Mouse (Mus musculus) T-helper 17 cell (primary cell): ENCODE data around the gene Atg16l2.

ENCODE experiments used
- in situ Hi-C, 2 experiments: fragments of 300-600 bp; cut with MboI, MseI; formaldehyde crosslinking; loops; 1 replicate in 1 of 2; 2 replicates in 1 of 2; pipeline ENCODE4 v1.15.1; 2025; ENCODE audit warnings: high pct_unique_total_duplicates in 2 of 2

The Atg16l2 gene

DNA sequence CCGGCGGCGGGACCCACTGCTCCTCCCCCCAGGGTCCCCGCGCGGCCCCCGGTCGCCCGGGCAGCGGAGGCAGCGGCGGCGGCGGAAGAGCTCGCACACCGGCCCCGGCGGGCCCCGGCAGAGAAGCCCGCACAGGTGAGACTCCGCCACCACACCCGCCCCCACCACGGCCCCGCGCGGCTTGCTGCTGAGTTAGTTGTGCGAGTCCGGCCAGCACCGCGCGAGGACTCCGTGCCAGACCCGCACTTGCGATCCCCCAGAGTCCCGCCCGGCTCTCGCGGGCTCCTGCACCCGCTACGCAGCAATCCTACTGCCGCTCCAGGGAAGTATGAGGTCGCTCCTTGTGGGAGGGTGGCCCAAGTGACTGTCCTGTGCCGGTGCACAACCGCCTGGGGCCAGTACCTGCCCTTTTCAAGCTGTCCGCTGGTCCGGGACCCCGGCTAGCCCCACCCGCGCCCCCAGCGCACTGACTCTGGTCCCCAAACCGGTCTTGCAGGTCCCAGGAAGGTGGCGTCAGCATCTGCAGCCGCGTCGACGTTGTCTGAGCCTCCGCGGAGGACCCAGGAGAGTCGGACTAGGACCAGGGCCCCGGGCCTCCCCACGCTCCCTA lies 19.3 kb upstream of the Atg16l2 start:
- in situ Hi-C loops = no loop called here

DNA sequence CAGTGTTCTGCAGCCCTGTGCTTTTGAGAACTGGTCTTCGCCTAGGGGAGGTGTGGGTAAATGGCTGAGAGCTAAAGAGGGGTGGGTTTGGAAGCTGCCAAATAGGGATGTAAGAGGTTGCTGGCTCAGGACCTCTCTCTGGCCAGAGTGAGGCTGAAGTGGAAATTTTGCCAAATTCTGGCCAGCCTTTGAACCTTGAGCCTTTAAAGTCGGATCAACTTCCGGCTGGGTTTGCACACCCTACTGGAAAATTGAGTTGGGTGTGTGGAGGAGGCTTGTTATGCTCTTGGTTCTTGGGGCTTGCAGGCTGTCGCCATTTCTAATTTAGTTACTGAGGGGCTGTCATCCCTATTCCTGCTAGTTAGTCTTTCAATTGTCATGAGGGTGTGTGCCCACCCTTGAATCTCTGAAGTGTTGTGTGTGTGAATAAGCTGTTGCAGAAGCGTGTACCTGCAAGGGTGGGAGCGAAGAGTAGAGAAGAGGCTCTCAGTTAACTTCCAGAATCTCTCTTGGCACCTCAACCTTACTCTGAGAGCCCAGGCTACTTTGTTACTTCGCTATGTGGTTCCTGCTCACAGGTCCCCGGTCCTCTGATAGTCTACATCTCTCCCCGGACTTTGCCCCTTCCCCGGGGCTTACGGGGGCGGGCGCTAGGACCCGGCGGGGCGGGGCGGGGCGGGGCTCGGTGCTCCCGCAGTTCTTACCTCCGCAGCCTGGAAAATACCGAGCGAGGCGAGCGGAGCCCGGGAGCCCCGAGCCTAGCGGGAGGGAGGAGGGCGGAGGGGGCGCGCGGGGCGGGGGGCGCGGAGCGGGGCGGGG lies 18.6 kb upstream of the Atg16l2 start:
- in situ Hi-C loops = no loop called here

DNA sequence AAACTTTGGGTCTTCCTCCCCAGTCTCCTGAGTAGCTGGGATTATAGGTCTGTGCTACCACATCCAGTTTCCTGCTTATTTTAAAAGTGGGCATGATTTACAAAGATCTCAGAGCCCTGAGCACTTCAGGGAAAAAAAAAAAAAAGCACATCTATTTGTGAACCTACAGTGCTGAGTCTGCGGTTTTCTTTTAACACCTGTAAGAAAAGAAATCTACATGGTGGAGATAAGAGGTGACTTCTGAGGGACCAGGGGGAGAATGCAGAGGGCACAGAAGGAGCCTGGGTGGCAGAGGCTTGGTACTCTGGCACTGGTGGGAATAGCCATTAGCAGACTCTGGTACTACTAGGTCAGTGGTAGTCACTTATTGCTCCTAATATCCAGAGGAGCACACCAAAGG lies 17.7 kb upstream of the Atg16l2 start:
- in situ Hi-C loops = loop anchor here (5.0 kb wide), 2 partner anchors 43 to 53 kb away; no protein-coding TSS in a partner anchor

DNA sequence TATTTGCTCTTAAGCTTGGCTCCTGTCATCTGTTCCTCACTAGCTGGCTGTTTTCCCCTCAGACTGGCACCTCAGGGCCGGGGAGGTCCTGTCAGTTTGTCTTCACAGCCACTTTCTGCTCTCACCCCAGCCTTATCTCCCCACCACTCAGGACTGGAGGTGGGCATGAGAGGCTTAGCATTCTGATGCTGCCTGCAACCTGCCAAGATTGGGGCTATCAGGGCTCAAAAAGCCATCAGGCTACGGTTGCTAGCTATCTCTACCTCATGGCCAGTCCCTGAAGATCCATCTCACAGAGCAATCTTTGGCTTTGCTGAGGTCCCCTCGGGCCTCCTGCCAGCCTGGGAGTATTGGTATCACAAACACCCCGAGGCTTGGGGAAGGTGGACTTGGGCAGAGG lies 16.8 kb upstream of the Atg16l2 start:
- in situ Hi-C loops = loop anchor here (5.0 kb wide), 2 partner anchors 43 to 53 kb away; no protein-coding TSS in a partner anchor

DNA sequence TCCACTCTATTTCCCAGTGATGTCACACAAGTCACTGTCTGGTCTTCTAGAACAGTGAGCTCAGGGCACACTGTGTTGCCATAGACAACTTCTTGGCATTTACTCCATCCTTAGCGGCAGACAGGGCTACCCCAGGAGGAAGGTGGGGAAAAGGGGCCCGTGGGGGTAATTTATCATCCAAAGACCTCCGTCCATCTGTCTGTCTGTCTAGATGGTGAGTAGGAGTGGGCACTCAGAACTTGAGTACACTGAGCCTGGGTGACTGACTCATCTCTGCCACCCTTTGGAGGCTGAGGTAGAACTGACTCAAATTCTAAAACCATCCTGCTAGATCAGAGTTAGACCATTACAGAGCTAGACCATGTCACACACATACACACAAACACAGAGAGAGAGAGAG lies 15.0 kb upstream of the Atg16l2 start, which contains the start of gene Stard10:
Gene Stard10, plus strand, starts transcription at position 73 of the 400 bp plus-strand sequence.
- in situ Hi-C loops = loop anchor here (5.0 kb wide), 2 partner anchors 45 to 55 kb away; no protein-coding TSS in a partner anchor

DNA sequence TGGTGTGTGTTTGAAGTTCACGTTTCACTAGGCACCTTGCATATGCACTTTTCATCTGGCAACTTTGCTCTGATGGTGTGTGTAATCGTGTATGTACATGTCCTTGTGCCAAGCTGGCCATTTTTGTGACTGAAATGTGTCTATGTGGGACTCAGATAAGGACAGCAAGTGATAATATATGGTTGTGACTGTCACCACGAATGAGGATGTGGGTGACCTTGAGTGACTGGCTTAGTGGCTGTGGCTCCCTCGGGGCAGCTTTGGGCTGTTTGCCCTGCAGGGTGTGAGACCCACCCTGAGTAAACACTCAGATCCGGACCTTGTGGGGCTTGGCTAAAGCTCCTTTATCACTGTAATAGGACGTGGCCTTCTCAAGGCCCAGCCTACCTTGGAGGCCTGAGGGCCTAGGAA lies 14.5 kb upstream of the Atg16l2 start:
- in situ Hi-C loops = loop anchor here (5.0 kb wide), 2 partner anchors 46 to 56 kb away; no protein-coding TSS in a partner anchor

DNA sequence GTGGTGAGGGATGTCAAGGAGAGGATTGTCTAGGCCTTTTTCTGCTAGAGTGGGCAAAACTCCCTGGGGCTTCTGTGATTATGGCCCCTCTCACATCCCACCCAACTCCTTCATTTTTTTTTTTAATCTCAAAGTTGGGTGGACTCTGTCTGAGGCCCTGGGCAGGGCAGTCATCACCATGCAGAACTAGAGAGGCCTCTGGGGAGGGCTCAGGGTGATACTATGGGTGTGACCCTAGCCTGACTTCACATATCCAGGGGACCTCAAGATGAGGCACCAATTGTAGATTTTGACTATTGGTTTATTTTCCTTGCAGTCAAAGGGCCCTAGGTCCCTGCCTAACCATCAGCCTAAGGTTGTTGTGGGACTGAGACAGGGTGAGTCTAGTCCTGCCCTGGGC lies 13.6 kb upstream of the Atg16l2 start:
- in situ Hi-C loops = loop anchor here (5.0 kb wide), 2 partner anchors 47 to 57 kb away; no protein-coding TSS in a partner anchor

DNA sequence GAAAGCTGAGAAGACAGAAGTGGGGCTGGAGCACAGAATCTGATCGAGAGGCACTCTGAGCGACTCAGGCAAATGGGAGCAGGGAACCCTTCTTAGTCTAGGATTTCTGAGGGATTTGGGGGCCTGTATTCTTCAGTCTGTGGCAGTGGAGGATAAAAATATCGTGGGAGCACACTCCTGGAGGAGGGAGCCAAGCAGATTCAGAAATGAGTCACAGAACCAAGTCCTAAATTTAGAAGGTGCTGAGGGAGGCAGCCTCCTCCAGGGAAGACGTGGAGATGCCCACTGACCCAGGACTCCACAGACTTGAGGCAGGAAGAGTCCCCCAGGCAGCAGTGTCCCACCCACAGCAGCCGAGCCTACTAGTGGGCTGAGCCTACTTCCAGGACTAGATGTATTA lies 12.3 kb upstream of the Atg16l2 start:
- in situ Hi-C loops = no loop called here

DNA sequence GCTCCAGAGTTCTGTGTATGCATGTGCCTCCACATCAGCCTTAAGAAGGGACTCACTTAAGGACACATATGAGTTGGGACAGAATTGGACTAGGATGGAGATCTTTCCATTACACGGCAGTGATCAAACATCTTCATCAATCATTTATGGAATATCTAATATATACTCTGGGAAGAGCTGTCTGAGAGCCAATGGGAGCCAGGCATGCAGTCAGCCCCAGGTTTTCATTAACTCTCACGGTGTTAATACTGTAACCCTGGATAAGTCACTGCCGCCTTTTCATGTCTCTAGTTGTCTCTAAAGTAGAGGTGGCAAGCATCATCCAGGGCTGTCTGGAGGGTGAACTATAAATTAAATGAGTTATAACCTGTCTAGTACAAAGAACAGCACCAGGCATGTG lies 11.0 kb upstream of the Atg16l2 start:
- in situ Hi-C loops = no loop called here

DNA sequence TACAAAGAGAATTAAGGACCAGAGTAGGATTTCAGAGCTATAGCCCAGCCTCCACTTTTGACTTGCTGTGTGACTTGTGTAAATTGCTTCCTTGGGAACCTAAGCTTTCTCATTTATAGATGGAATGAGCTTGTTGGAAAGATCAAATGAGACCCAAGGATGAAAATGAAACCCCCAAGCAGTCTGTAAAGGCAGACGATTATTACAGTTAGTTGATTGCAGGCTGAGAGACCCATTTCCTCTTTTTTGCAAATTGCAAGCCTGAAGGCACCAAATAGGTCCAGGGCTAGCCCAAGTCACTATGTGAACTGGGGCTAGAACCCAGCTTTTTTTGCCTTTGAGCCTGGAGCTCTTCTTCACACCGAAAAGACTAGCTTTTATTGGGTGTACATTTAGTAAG lies 9.0 kb upstream of the Atg16l2 start:
- in situ Hi-C loops = no loop called here

DNA sequence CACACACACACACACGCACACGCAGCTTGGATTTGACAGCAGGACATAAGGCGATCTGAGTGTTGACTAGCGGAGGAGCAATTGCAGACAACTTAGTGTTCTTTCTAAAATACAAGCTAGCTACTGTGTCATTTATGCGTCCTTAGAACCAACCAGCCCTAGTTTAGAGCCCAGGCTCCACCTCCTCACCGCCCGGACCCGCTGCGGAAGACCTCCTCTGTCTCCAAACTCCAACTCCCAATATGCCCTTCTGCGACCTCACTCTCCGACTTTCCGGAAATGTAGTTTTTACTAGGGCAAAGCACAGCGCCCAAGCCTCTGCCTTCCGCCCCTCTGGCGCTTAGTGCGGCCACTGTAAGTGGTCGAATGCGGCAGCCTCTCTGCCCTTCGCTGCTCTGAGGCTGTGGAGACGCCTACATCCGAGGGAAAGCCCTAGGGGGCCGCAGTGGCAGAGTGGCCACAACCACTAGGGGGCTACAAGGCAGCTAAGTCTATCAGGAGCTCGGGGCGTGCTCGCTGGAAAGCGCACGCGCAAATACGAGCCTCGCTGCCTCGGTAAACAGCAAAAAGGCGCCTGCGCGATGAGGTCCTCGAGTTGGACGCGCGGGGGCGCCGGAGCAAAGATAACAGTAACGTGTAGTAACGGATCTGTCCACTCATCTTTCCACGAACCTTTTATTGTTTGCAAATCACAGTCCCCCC lies 8.4 kb upstream of the Atg16l2 start:
- in situ Hi-C loops = no loop called here

DNA sequence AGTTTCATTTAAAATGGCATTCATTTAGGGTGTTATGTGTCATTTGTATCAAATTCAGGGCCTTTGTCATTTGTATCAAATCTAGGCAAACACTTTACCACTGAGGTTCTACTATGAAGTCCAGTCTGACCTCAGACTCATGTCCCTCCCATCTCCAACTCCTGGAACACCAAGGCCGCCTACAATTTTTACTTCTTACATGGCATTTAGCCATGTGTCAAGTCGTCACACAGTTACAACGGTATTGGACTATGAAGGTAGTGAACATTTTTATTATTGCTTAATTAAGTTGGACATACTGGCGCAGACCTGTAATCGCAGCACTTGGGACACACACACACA lies 7.9 kb upstream of the Atg16l2 start:
- in situ Hi-C loops = no loop called here

DNA sequence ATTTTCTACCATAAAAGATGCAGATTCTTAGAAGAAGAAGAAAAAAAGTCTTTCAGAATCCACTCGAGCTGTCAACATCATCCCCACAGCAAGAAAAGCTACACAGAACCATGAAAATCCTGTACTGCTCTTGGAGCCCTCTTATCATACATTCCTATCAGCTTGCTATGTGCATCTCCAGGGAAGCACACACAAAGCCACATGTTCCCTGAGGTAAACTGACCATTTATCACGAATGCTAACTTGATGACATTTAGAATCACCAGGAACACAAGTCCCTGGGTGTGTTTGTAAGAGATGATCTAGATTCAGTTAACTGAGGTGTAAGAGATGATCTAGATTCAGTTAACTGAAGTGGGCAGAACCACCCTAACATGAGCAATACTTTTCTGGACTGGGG lies 4.8 kb upstream of the Atg16l2 start:
- in situ Hi-C loops = no loop called here

DNA sequence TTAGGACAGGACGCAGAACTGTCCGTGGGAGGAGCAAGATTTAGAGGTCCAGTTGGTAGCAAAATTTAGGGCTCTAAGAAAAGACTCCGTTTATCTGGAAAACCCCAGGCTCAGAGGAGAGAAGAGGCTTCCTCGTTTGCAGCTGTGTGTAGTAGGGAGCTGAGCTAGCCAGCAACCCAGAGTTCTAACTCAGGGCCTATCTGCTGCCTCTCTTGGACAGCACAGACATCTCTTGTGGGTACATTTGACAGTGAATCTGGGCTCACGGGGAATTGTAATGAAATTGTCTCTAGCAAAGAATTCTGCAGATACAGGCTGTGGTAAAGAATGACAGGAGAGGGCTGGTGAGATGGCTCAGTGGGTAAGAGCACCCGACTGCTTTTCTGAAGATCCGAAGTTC lies 640 bp upstream of the Atg16l2 start:
- in situ Hi-C loops = no loop called here

DNA sequence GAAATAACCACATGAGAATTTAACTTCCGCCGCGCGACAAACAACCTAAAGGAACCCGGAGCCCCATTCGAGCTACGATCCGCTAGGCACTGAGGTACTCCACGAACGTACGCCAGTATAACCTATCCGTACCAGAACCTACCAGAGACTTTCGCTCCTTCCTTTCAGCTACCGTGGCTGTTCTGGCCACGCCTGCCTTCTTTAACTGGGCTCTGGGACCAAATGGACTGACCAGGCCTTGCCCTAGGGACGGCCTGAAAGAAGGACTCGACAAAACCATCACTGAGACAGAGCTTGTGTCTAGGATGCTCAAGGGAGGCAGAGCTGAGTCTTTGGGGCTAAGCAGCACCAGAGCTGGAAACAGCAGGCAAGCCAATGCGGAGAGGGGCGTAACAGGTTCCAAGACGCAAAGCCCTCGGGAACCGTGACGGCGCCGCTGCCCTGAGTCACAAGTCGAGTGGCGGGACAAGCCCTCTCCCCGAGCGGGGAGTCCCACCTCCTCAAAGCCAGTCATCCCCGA lies 630 bp downstream of the Atg16l2 start:
- in situ Hi-C loops = no loop called here

DNA sequence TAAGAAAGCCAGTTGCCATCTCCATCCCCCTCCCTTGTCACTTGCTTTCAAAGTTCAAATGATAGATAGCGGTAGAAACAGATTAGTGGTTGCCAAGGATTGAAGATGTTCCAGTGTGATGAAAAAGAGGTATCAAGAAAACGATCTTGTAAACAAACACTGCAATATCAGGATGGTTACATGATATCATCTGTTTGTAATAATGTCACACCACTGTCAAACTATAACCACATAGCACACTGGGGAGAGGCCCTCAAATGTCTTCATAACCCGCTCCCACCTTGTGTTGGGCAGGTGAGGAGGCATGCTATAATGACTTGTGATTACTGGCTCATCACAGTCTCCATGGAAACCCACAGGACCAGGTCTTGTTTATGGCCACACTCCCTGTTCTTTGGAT lies 3.7 kb downstream of the Atg16l2 start:
- in situ Hi-C loops = no loop called here

DNA sequence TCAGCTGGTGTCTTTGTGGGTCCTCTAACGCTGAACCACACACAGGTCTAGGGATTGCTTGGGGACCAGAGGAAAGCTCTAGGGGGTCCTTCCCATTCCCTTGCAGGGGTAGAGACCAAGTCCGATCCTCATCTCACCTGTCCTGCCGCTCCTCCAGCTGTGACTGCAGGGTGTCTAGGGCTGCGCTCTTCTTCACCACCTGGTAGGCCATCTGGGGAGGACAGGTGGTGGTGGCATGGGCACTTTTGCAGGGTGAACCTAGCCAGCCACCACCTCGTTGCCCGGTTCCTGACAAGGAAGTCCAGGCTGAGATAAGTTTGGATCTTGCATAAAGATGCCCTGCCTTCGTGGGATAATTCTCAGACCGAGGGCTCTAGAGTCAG lies 5.0 kb downstream of the Atg16l2 start:
- in situ Hi-C loops = no loop called here

DNA sequence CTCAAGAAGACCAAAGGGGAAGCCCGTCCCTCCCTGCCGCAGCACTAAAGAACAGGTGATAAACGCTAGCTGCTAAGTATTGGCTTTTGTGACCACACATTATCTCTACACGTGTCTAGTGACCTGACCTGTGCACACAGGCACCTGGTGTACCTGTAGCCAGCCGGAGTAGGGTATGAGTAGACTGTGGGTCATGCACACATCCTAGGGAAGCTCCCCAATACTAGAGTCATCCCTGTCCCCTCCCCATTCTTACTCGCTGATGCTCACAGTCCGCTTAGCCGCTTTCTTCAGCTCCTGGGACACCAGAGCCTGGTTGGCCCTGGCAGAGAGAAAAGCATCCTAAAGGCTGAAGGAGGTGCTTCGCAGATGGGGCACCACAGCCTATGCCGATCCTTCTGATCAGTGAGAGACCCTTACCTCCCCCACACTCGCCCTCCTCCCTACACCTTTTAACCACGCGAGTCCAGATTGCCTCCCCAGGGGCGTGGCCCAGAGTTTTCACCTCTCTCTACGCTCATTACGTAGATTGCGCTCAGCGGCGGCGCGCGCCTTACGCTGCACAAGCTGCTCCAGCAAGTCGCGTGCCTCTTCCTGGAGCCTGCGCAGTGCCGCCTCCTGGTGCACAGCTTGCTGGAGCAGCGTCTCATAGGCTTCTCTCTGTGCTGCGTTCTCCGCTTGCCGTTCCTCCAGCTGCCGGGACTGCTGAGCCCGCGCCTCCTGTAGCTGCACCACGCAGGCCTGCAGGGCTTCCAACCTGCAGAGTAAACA lies 5.6 kb downstream of the Atg16l2 start:
- in situ Hi-C loops = no loop called here

DNA sequence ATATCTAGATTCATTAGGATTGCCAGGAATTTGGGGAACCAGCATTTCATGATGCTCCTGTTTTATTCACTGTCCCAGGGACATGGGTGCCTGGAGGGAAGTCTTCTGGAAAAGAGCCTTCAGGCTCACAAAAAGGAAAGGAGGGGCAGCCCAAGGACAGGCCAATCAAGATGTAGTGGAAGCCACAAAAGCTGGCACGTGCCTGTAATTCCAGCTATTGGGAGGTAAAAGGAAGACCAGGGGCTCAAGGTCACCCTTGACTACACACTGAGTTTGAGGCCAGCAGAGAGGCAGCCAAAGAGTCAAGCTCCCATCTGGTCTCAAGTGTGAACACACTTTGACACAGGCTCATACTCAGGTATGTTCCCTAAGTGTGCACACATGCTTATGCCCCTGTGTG lies 6.6 kb downstream of the Atg16l2 start:
- in situ Hi-C loops = no loop called here

DNA sequence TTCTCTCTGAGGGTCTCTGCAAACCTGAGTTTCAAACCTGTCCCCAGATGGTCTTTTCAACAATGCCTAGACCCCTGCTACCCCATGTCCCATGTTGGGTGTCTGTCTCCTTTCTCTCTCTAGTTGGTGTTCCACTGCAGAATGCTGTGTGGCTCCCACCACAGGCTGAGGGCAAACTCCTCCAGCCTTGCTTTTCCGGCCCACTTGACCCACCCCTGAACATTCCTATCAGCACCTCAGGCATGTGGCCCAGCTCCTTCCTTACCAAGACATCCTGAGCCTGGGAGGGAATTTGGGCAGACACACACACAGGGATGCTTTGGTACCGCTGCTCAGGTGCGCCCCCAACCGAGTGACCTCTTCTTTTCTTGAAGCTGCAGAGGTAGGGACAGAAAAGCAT lies 8.4 kb downstream of the Atg16l2 start:
- in situ Hi-C loops = no loop called here

DNA sequence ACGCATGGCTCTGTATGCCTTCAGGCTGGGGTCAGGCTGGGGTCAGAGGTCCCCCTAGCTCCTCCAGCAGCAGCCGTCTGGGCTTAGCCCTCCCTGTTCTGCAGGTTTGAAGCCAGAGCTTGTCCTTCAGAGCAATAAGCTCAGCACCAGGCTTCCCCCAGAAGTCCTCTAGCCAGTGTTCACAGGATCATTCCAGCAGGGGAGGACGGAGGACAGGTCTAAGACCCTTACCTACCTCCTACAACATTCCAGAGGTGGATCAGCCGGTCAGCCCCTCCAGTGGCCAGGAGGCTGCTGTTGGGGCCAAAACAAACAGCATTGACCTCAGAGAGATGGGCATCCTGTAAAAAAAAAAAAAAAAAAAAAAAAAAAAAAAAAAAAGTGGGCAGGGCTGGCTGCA lies 8.9 kb downstream of the Atg16l2 start:
- in situ Hi-C loops = no loop called here

DNA sequence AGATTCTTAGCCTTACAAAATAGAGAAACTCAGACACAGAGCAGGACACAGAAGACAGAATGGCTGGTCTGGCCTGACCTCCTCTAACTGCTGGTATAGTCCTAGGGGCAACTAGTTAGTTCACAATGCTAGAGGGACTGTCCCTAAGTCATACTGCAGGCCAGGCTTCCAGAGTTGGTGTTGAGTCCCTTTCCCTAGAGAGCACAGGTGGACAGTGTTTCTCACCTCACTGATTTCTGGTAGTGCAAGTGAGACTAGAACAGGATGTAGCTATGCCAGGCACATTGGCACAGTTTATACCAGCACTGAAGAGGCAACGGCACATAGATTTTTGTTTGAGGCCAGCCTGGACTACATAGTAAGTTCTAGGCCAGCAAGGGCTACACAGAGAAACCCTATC lies 9.4 kb downstream of the Atg16l2 start:
- in situ Hi-C loops = no loop called here
